Mouse (Mus musculus) hindbrain, embryonic 11.5 days (tissue): ENCODE results near the gene Mybpc3. TPM values are rescaled to one million over a fixed set of nuclear protein-coding genes. Genes with fewer than 3 reads are reported as not detected.
"Not testable (repeated sequence)": the region's sequence is repeated elsewhere in the genome, so short reads cannot be mapped to it uniquely, and the experiment has no call there.

Experiments used
- ATAC-seq: fragments of 200-750 bp; cut with Nextera tagmentation; 2 replicates; pipeline ENCODE4 v1.8.0; 2017; ENCODE audit warnings: mild to moderate bottlenecking, moderate TSS enrichment, moderate library complexity; ENCODE audit not compliant: low FRiP score
- DNase-seq: peaks from one replicate; pipeline ENCODE4 v3.0.0-alpha.2; 2015; ENCODE audit warnings: low spot score
- H3K27ac ChIP-seq: fragments of 300-500 bp; sonication (generic); 2 replicates; pipeline ENCODE4 v1.5.1; 2014; ENCODE audit warnings: mild to moderate bottlenecking, low read depth, low read length
- H3K27me3 ChIP-seq: fragments of 300-500 bp; sonication (generic); 2 replicates; pipeline ENCODE4 v1.6.1; 2014; ENCODE audit warnings: mild to moderate bottlenecking, low read length, moderate library complexity, mixed read lengths; ENCODE audit not compliant: control insufficient read depth, insufficient read depth
- H3K36me3 ChIP-seq: fragments of 300-500 bp; sonication (generic); 2 replicates; pipeline ENCODE4 v1.6.1; 2014; ENCODE audit warnings: mild to moderate bottlenecking, low read length, moderate library complexity, mixed read lengths; ENCODE audit not compliant: control insufficient read depth, insufficient read depth
- H3K4me1 ChIP-seq: fragments of 300-500 bp; sonication (generic); replicated peaks from 2 replicates; pipeline ENCODE4 v1.6.1; 2014; ENCODE audit warnings: low read length, mixed read lengths; ENCODE audit not compliant: control insufficient read depth, insufficient read depth
- H3K4me2 ChIP-seq: fragments of 300-500 bp; sonication (generic); replicated peaks from 2 replicates; pipeline ENCODE4 v1.6.1; 2014; ENCODE audit warnings: mild to moderate bottlenecking, low read depth, low read length
- H3K4me3 ChIP-seq: fragments of 300-500 bp; sonication (generic); 2 replicates; pipeline ENCODE4 v1.5.1; 2014; ENCODE audit warnings: low read depth, low read length
- H3K9ac ChIP-seq: fragments of 300-500 bp; sonication (generic); 2 replicates; pipeline ENCODE4 v1.6.1; 2014; ENCODE audit warnings: low read depth, low read length
- H3K9me3 ChIP-seq: fragments of 300-500 bp; sonication (generic); 2 replicates; pipeline ENCODE4 v1.6.1; 2016; ENCODE audit warnings: low read length; ENCODE audit not compliant: control insufficient read depth
- whole genome bisulfite sequencing: fragments of 180-500 bp; shearing (Covaris S2); extraction: QIAGEN DNeasy Blood & Tissue Kit; methylation state at CpG from one replicate; pipeline ENCODE4 v1.1.7; 2014; 5-methylcytosine and 5-hydroxymethylcytosine counted together
- polyA plus RNA-seq: library from polyadenylated mRNA; unstranded; fragments of >200 nt; fragmentation: Nextera tagmentation; extraction: Ambion mirVana; gene quantifications from 2 replicates; pipeline ENCODE4 v1.2.1, GENCODE M21; 2014

Mybpc3 gene
- polyA plus RNA-seq, 1 experiment from 2014 or later, result not detected

GRCm38 (mm10) chr2:91098156-91098555 is 19.8 kb upstream of the Mybpc3 start:
- H3K4me1 ChIP-seq, result no peaks in the 10 kb centered on the region
- H3K9ac ChIP-seq, result no peak overlapping the region
- H3K4me2 ChIP-seq, result no peak overlapping the region
- H3K27ac ChIP-seq, result no peak overlapping the region
- no peaks in the 10 kb centered on the region for H3K27me3 ChIP-seq
- no peak for DNase-seq
- no peak for ATAC-seq
- 89% methylated on average over 2 of the region's 2 CpGs for WGBS
- H3K4me3 ChIP-seq, result no peak overlapping the region
- no peaks in the 10 kb centered on the region for H3K36me3 ChIP-seq
- no peaks in the 10 kb centered on the region for H3K9me3 ChIP-seq

- H3K4me1 ChIP-seq, result no peaks in the 10 kb centered on the region
- DNase-seq (peak; percentile 93), ATAC-seq (peak; percentile 81)
- no peak overlapping the region for H3K9ac ChIP-seq
- H3K9me3 ChIP-seq, result no peaks in the 10 kb centered on the region
- no peak overlapping the region for H3K4me3 ChIP-seq
- 10% methylated on average over 7 of the region's 7 CpGs for WGBS
- H3K27ac ChIP-seq, result no peak overlapping the region
- H3K36me3 ChIP-seq, result no peaks in the 10 kb centered on the region
- no peak overlapping the region for H3K4me2 ChIP-seq
- H3K27me3 ChIP-seq, result no peaks in the 10 kb centered on the region
Measured at GRCm38 (mm10) chr2:91101124-91101740, 16.7 kb upstream of the Mybpc3 start.

GRCm38 (mm10) chr2:91108156-91108555 is 9.8 kb upstream of the Mybpc3 start:
- Histone ChIP-seq H3K36me3 (no peaks in the 10 kb centered on the region), H3K27me3 (no peaks in the 10 kb centered on the region), H3K9me3 (no peaks in the 10 kb centered on the region), H3K4me1 (no peaks in the 10 kb centered on the region), H3K27ac (no peak overlapping the region), H3K9ac (no peak overlapping the region), H3K4me2 (no peak overlapping the region), H3K4me3 (no peak overlapping the region)
- no peak for ATAC-seq
- DNase-seq, result no peak
- 83% methylated on average over 3 of the region's 3 CpGs for WGBS

GRCm38 (mm10) chr2:91109241-91109640 is 8.7 kb upstream of the Mybpc3 start:
- Histone ChIP-seq H3K9me3 (no peaks in the 10 kb centered on the region), H3K27me3 (no peaks in the 10 kb centered on the region), H3K9ac (no peak overlapping the region), H3K4me2 (no peak overlapping the region), H3K36me3 (no peaks in the 10 kb centered on the region), H3K4me3 (no peak overlapping the region), H3K27ac (no peak overlapping the region), H3K4me1 (no peaks in the 10 kb centered on the region)
- no peak for ATAC-seq
- DNase-seq, result no peak
- 84% methylated on average over 5 of the region's 5 CpGs for WGBS

GRCm38 (mm10) chr2:91109807-91110385 is 8.0 kb upstream of the Mybpc3 start:
- no peak overlapping the region for H3K9ac ChIP-seq
- H3K4me3 ChIP-seq, result no peak overlapping the region
- H3K4me2 ChIP-seq, result no peak overlapping the region
- no peaks in the 10 kb centered on the region for H3K36me3 ChIP-seq
- ATAC-seq, result no peak
- no peaks in the 10 kb centered on the region for H3K27me3 ChIP-seq
- 94% methylated on average over 5 of the region's 5 CpGs for WGBS
- no peaks in the 10 kb centered on the region; the same call in 1 of the 2 replicates for H3K4me1 ChIP-seq
- H3K9me3 ChIP-seq, result no peaks in the 10 kb centered on the region
- H3K27ac ChIP-seq, result no peak overlapping the region
- no peak for DNase-seq

- Histone ChIP-seq H3K9me3 (no peaks in the 10 kb centered on the region), H3K9ac (no peak overlapping the region), H3K27ac (no peak overlapping the region), H3K4me3 (no peak overlapping the region), H3K4me2 (no peak overlapping the region), H3K27me3 (no peaks in the 10 kb centered on the region), H3K4me1 (peaks cover 2% of the 10 kb centered on the region; the same call in 1 of the 2 replicates), H3K36me3 (no peaks in the 10 kb centered on the region)
- WGBS, result 75% methylated on average over 6 of the region's 6 CpGs
- DNase-seq, result no peak
- ATAC-seq, result no peak
Measured at GRCm38 (mm10) chr2:91110429-91110828, 7.5 kb upstream of the Mybpc3 start.

GRCm38 (mm10) chr2:91111832-91112231 is 6.1 kb upstream of the Mybpc3 start:
- not testable (repeated sequence) for ATAC-seq, H3K4me3 ChIP-seq, H3K27me3 ChIP-seq, H3K27ac ChIP-seq, H3K36me3 ChIP-seq, H3K4me2 ChIP-seq, H3K9me3 ChIP-seq, H3K9ac ChIP-seq, H3K4me1 ChIP-seq, DNase-seq
- 100% methylated on average over 3 of the region's 3 CpGs for WGBS

GRCm38 (mm10) chr2:91112491-91112890 is 5.5 kb upstream of the Mybpc3 start:
- H3K27ac ChIP-seq, result no peak overlapping the region
- ATAC-seq (no peak), DNase-seq (no peak)
- H3K9ac ChIP-seq, result no peak overlapping the region
- H3K36me3 ChIP-seq, result no peaks in the 10 kb centered on the region
- H3K4me3 ChIP-seq, result no peak overlapping the region
- H3K27me3 ChIP-seq, result peaks cover 3% of the 10 kb centered on the region; the same call in 1 of the 2 replicates
- H3K4me2 ChIP-seq, result no peak overlapping the region
- peaks cover 2% of the 10 kb centered on the region; the same call in 1 of the 2 replicates for H3K4me1 ChIP-seq
- 63% methylated on average over 4 of the region's 4 CpGs for WGBS
- H3K9me3 ChIP-seq, result no peaks in the 10 kb centered on the region

GRCm38 (mm10) chr2:91113334-91113733 is 4.6 kb upstream of the Mybpc3 start:
- H3K4me3 ChIP-seq, result no peak overlapping the region
- H3K27ac ChIP-seq, result no peak overlapping the region
- H3K4me1 ChIP-seq, result peaks cover 2% of the 10 kb centered on the region; the same call in 1 of the 2 replicates
- no peaks in the 10 kb centered on the region for H3K9me3 ChIP-seq
- H3K4me2 ChIP-seq, result no peak overlapping the region
- H3K36me3 ChIP-seq, result no peaks in the 10 kb centered on the region
- peaks cover 3% of the 10 kb centered on the region; the same call in 1 of the 2 replicates for H3K27me3 ChIP-seq
- 76% methylated on average over 10 of the region's 10 CpGs for WGBS
- no peak for DNase-seq
- H3K9ac ChIP-seq, result no peak overlapping the region
- no peak for ATAC-seq
